Mouse (Mus musculus): Measurements from ENCODE around the gene Olfr998.
"Not testable (repeated sequence)": the region's sequence is repeated elsewhere in the genome, so short reads cannot be mapped to it uniquely, and the experiment has no call there.

The Olfr998 gene

DNA sequence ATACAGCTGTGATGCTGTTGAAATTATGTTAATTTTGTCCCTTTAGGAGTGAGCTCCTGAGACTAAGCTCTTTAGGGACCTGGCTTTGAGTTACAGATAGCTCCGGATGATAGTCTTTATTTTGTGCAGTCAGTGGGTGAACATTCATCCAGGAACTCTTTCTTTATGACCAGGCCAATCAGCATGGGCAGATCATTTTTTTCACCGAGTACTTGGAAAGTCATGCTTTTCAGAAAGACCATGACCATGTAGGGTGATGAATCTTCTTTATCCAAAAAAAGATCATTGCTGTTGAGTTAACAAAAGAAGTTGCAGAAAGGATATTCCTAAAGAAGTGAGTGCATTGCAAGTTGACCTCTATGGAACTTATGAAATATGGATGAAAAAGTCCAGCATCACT lies at the start of gene Olfr998:
TSS of gene Olfr998 (plus strand) at position 301 of the 400 bp plus-strand sequence.
- DNase-seq (ENCODE audit: low spot score), result not testable (repeated sequence)

DNA sequence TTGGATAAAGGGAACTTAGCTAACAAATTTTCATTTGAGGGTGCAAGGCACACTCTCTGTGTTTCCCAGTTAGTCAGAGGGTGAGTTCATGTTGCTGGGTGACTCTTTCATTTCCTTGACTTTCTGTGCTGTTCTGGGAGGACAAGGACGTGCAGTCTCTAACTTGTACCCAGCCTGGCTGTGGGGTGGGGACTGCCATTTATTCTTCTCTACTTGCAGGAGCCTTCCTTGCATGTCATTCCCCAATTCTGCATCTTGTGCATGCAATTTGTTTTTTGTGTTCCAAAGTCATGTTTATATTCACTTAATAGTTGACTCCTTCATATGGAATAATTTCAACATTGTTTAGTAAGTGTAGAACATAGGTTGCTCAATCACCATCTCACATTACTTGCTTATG lies 33.9 kb upstream of the Olfr998 start:
- no peak for DNase-seq (ENCODE audit: low spot score)

DNA sequence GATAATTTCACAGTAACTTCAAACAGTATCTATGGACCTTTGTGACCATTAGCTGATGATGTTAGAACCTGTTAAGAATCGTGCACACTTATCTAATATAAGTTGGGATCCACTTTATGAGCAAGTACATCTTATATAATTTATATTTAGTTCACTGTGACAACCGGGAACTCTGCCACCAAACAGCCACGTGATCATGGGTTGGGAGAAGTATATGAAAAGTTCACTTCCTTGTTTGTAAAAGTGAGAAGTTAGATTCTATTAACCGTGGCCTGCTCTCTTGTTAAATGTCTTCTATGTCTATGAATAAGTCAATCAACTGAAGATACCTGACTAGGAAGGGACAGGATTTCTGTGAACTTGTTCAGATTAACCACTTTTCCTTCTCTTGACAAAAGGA lies 28.5 kb upstream of the Olfr998 start:
- no peak for DNase-seq (ENCODE audit: low spot score)

GRCm38 (mm10) chr2:85561187-85561586 lies 27.6 kb upstream of the Olfr998 start:
- no peak for DNase-seq (ENCODE audit: low spot score)

DNA sequence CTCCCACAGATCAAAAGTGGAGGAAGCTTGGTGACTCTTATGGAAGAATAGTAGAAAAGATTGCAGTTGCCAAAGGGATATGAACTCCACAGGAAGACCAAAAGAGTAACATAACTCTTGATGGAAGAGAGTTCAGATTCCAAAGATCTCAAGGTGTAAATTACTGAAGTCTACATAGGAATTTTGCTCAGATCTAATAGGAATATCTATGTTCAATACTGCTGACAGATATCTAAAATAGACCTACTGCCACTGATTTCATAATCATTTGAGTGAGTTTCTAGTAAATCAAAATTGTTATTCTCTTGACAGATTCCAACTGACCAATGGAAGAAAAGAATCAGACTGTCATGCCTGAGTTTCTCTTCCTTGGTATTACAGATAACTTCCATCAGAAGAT lies 9.8 kb upstream of the Olfr998 start, which contains the start of gene Olfr996:
TSS of gene Olfr996 (plus strand) at position 301 of the 400 bp plus-strand sequence.
- no peak for DNase-seq (ENCODE audit: low spot score)

DNA sequence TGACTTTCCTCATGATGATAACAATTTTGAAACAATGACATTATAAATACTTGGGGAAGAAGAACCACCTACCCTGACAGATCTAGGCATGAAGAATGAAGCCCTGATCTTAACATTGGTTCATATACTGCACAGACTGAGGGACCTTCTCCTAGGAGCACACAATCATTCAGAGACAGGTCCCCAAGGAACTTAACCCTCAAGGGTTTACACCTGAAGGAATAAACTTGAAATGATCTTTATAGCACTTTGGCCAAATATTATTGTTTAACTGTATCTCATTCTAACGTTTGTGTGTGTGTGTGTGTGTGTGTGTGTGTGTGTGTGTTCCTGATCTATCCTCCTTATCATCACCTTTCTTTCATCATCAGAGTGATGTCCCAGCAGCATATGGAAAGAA lies 23.1 kb downstream of the Olfr998 start, which contains the start of gene Olfr1000:
TSS of gene Olfr1000 (minus strand) at position 101 of the 400 bp plus-strand sequence.
- DNase-seq (ENCODE audit: low spot score), result no peak
